ENCODE assay signal across 7 mouse cellular contexts in genomic region chr9:96705576-96706285, GRCm38 (mm10). TPM values are rescaled to one million over a fixed set of nuclear protein-coding genes. Genes with fewer than 3 reads are reported as not detected.
DNase-seq lines count a peak whose midpoint lies in the region; ATAC-seq lines count a peak whose summit lies in the region.

No protein-coding gene starts in this region.

- H3K9me3 ChIP-seq in liver, embryonic 15.5 days (replicated peaks), result no peaks in the 10 kb centered on the region
- H3K9me3 ChIP-seq in neural tube, embryonic 14.5 days (ENCODE audit: control insufficient read depth, low read length), result no peaks in the 10 kb centered on the region

- peak; percentile 75 for ATAC-seq in common myeloid progenitor, adult 5-6 weeks (replicated peaks; ENCODE audit: low read depth, poor library complexity, severe bottlenecking)
- peak; percentile 89 for ATAC-seq in inflammation-experienced regulatory T-cells, adult 6 months
- ATAC-seq in liver, embryonic 15.5 days (ENCODE audit: insufficient read depth), result peak; percentile 79
- ATAC-seq in neural tube, embryonic 14.5 days (ENCODE audit: low read depth), result peak; percentile 69; the same call in 1 of the 2 replicates

- DNase-seq in adrenal gland, adult (ENCODE audit: inconsistent age in 2 of 2, low spot score in 1 of 2), result peak; percentile 90 to 95
- DNase-seq in gastrocnemius, postnatal 25 days, result peak; percentile 83
- peak; percentile 59 for DNase-seq in urinary bladder, postnatal 25 days (ENCODE audit: low spot score)

- H3K27ac ChIP-seq in liver, embryonic 15.5 days (replicated peaks), result peak overlapping the region; percentile 68
- peak overlapping the region; percentile 18; the same call in 1 of the 2 replicates for H3K27ac ChIP-seq in neural tube, embryonic 14.5 days (ENCODE audit: low read depth, low read length)

- H3K4me2 ChIP-seq in liver, embryonic 15.5 days, result peak overlapping the region; percentile 18; the same call in 1 of the 2 replicates
- H3K4me2 ChIP-seq in neural tube, embryonic 14.5 days (ENCODE audit: low read depth, low read length), result no peak overlapping the region

- no peak overlapping the region for H3K4me3 ChIP-seq in liver, embryonic 15.5 days (replicated peaks)
- no peak overlapping the region for H3K4me3 ChIP-seq in neural tube, embryonic 14.5 days (ENCODE audit: low read depth, low read length)

- WGBS in liver, embryonic 15.5 days (ENCODE audit: insufficient replicate concordance), result 23% methylated on average over 11 of the region's 11 CpGs
- 64% methylated on average over 11 of the region's 11 CpGs for WGBS in neural tube, embryonic 14.5 days

- no peaks in the 10 kb centered on the region for H3K27me3 ChIP-seq in liver, embryonic 15.5 days
- no peaks in the 10 kb centered on the region for H3K27me3 ChIP-seq in neural tube, embryonic 14.5 days (ENCODE audit: control insufficient read depth, insufficient read depth, low read length)

- H3K4me1 ChIP-seq in liver, embryonic 15.5 days (replicated peaks), result peaks cover 17% of the 10 kb centered on the region
- H3K4me1 ChIP-seq in neural tube, embryonic 14.5 days (ENCODE audit: control insufficient read depth, insufficient read depth, low read length), result no peaks in the 10 kb centered on the region

- H3K36me3 ChIP-seq in liver, embryonic 15.5 days (replicated peaks), result no peaks in the 10 kb centered on the region
- no peaks in the 10 kb centered on the region for H3K36me3 ChIP-seq in neural tube, embryonic 14.5 days (ENCODE audit: control insufficient read depth, insufficient read depth, low read length)

- no peak overlapping the region for H3K9ac ChIP-seq in liver, embryonic 15.5 days
- no peak overlapping the region for H3K9ac ChIP-seq in neural tube, embryonic 14.5 days (replicated peaks; ENCODE audit: low read depth, low read length)

RNA-seq across cellular contexts. Expression of gene Zbtb38, which starts 46.9 kb away (rescaled TPM):
- total RNA-seq in common myeloid progenitor, adult 5-6 weeks (2017), result 25.8 and 41.8 TPM in 2 replicates
- total RNA-seq in gastrocnemius, postnatal 25 days (2021), result 10 to 100 TPM; 19.3 to 19.8 TPM
- 10 to 100 TPM; 53.9 to 73.9 (median 69.4) TPM for polyA plus RNA-seq in inflammation-experienced regulatory T-cells, adult 6 months (2017; shearing (Covaris generic))
- 5.3 and 5.9 TPM in 2 replicates for polyA plus RNA-seq in liver, embryonic 15.5 days (2015; fragmentation: Nextera tagmentation; extraction: Ambion mirVana)
- 55.0 and 71.2 TPM in 2 replicates for polyA plus RNA-seq in neural tube, embryonic 14.5 days (2014; fragmentation: Nextera tagmentation; extraction: Ambion mirVana)
